Mouse (Mus musculus) embryonic facial prominence, embryonic 13.5 days (tissue): ENCODE results near the gene Tnfaip1. TPM values are rescaled to one million over a fixed set of nuclear protein-coding genes. Genes with fewer than 3 reads are reported as not detected.
A peak's percentile ranks its signal among the peaks of the same experiment; 100 is the strongest.

Experiments used
- ATAC-seq: fragments of 200-750 bp; cut with Nextera tagmentation; 2 replicates; pipeline ENCODE4 v1.8.0; 2017; ENCODE audit warnings: low read depth; ENCODE audit not compliant: insufficient number of reproducible peaks, insufficient read depth, low FRiP score, low TSS enrichment
- H3K27ac ChIP-seq: fragments of 300-500 bp; sonication (generic); 2 replicates; pipeline ENCODE4 v1.5.1; 2015; ENCODE audit warnings: moderate library complexity, mild to moderate bottlenecking, inconsistent platforms
- H3K27me3 ChIP-seq: fragments of 300-500 bp; sonication (generic); 2 replicates; pipeline ENCODE4 v1.6.1; 2015; ENCODE audit warnings: mild to moderate bottlenecking, inconsistent platforms
- H3K36me3 ChIP-seq: fragments of 300-500 bp; sonication (generic); 2 replicates; pipeline ENCODE4 v1.6.1; 2015; ENCODE audit warnings: mild to moderate bottlenecking, inconsistent platforms
- H3K4me1 ChIP-seq: fragments of 300-500 bp; sonication (generic); 2 replicates; pipeline ENCODE4 v1.6.1; 2015; ENCODE audit warnings: inconsistent platforms
- H3K4me2 ChIP-seq: fragments of 300-500 bp; sonication (generic); 2 replicates; pipeline ENCODE4 v1.6.1; 2015; ENCODE audit warnings: moderate library complexity, mild to moderate bottlenecking, inconsistent platforms
- H3K4me3 ChIP-seq: fragments of 300-500 bp; sonication (generic); 2 replicates; pipeline ENCODE4 v1.5.1; 2015; ENCODE audit warnings: mild to moderate bottlenecking, inconsistent platforms
- H3K9ac ChIP-seq: fragments of 300-500 bp; sonication (generic); 2 replicates; pipeline ENCODE4 v1.6.1; 2015; ENCODE audit warnings: mild to moderate bottlenecking, inconsistent platforms
- H3K9me3 ChIP-seq: fragments of 300-500 bp; sonication (generic); 2 replicates; pipeline ENCODE4 v1.6.1; 2016; ENCODE audit warnings: inconsistent platforms
- WGBS: fragments of 180-500 bp; shearing (Covaris S2); methylation state at CpG from one replicate; pipeline ENCODE4 v1.1.7; 2015; ENCODE audit warnings: mixed read lengths; 5-methylcytosine and 5-hydroxymethylcytosine counted together
- polyA plus RNA-seq: library from polyadenylated mRNA; unstranded; fragments of >200 nt; fragmentation: Nextera tagmentation; extraction: Ambion mirVana; gene quantifications from 2 replicates; pipeline ENCODE4 v1.2.1, GENCODE M21; 2015

Gene Tnfaip1
- polyA plus RNA-seq, 1 experiment from 2014 or later: 78.1 TPM

DNA sequence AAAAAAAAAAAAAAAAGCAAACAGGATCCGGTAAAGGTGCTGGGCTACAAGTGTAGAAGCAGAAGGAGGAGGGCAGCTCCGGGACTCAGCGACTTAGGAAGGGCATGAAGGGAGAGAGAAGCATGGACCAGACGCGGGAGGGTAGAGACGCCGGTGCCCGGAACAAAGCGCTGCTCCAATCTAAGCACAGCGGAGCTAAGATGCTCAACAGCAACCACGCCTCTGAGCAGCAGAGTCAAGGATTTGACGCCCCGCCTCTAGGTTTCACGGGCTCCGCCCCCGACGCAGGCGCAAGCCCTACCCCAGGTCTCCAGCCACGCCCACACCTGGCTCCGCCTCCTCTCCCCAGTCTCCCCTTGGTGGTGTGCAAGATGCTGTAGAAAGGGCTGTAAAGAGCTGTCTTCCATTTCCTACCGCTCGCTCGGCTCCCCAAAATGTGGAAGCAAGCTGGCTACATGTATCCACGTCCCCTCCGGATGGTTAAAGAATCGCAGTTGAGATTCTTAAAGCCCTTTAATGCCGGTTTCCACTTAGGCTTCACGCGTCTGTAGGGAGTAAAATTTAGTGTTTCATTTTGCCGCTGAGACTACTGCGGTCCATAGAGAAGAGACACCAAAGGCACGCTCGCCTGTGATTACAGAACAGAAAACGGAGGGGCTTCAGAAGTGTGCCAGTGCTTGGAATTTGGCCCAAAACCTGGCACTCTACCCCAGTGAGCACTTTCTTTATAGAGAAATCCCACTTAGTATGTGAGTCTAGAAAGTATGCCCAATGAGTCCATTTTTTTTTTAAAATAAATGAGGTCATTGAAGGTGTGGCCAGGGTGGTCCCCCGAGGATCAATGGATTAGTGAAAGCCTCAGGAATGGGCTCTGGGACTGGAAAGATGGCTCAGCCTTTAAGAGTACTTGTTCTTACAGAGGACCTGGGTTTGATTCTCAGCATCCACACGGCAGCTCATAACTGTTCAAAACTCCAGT, 38.3 kb downstream of the Tnfaip1 start, which contains the start of gene Sarm1:
Gene Sarm1 (minus strand): TSS at position 211 of the 979 bp plus-strand sequence.
- H3K27me3 ChIP-seq: peaks cover 67% of the 10 kb centered on the region
- peak within 1 kb of the TSS; percentile 98 for H3K4me2 ChIP-seq
- no peaks in the 10 kb centered on the region for H3K9me3 ChIP-seq
- peak; percentile 87 for ATAC-seq
- WGBS: 3% methylated on average over 36 of the region's 36 CpGs
- H3K36me3 ChIP-seq: no peaks in the 10 kb centered on the region
- peak within 1 kb of the TSS; percentile 57; the same call in 1 of the 2 replicates for H3K27ac ChIP-seq
- peak within 1 kb of the TSS; percentile 61 for H3K4me3 ChIP-seq
- H3K9ac ChIP-seq: peak within 1 kb of the TSS; percentile 65
- peaks cover 16% of the 10 kb centered on the region for H3K4me1 ChIP-seq

DNA sequence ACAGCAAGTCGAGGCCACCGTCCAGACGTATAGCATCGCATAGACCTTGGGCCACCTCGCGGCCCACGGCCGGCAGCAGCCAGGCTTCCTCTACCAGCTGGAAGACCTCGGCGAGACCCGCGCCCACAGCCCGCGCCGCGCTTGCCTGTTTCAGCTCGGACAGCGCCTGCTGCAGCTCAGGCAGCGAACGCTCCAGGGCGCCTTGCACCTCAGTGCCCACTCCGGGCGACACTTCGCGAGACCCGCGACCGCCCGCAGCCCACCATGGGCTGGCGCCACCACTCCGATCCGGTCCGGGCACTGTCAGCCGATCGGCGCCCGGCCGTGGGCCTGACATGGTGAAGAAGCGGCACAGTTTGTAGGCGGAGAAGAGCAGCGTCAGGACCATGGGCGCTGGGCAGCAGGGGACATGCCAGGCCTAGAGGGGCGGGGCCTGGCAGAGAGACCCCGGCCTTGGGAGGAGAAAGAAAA, 39.0 kb downstream of the Tnfaip1 start:
- peaks cover 16% of the 10 kb centered on the region for H3K4me1 ChIP-seq
- under 1% methylated on average over 44 of the region's 44 CpGs for WGBS
- H3K9ac ChIP-seq: peak overlapping the region; percentile 65
- no peak; the same call in 1 of the 2 replicates for ATAC-seq
- no peaks in the 10 kb centered on the region for H3K36me3 ChIP-seq
- peak overlapping the region; percentile 98 for H3K4me2 ChIP-seq
- H3K4me3 ChIP-seq: peak overlapping the region; percentile 61
- H3K27ac ChIP-seq: no peak overlapping the region
- H3K27me3 ChIP-seq: peaks cover 73% of the 10 kb centered on the region
- H3K9me3 ChIP-seq: no peaks in the 10 kb centered on the region

DNA sequence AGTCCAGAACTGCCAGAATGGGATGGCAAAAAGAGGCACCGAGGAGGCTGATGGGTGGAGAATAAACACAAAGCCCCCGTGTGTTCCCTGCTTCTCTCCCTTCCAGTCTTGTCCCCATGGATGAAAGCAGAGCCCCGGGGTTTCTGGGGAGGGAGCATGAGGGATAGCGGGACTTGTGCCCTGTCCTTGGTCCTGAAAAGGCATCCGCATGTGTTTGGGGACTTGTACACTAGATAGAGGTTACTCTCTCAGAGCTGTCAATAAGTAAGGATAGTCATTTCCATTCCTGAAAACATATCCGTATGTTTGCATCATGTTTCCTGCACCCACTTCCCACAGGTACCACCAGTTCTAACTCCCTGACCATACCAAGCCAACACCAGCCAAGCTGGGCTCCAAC, 40.2 kb downstream of the Tnfaip1 start:
- H3K27me3 ChIP-seq: peaks cover 75% of the 10 kb centered on the region
- no peak for ATAC-seq
- no peaks in the 10 kb centered on the region for H3K36me3 ChIP-seq
- WGBS: 3% methylated on average over 6 of the region's 6 CpGs
- H3K27ac ChIP-seq: no peak overlapping the region
- no peaks in the 10 kb centered on the region for H3K9me3 ChIP-seq
- peaks cover 18% of the 10 kb centered on the region for H3K4me1 ChIP-seq
- no peak overlapping the region for H3K4me3 ChIP-seq
- H3K9ac ChIP-seq: no peak overlapping the region
- no peak overlapping the region for H3K4me2 ChIP-seq

DNA sequence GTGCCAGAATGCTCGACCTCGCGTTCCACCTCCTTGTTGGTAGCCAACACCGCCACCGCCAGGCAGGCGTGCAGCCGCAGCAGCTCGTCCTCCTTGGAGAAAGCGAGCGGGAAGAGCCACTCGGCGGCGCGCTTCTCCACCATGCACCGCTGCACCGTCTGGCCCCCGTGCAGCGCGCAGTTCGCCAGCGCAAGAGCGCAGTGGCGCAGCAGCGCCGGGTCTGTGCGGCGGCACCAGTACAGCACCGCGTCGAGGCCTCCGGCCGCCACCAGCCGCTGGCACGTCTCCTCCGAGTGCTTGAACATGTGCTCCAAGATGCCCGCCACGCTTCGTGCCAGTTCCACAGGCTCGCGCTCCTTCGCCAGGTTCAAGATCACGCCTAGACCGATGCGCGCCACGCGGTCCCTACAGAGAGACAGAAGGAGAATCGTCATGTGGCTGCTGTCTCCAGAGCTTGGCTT, 45.3 kb downstream of the Tnfaip1 start:
- Histone ChIP-seq H3K27ac (no peak overlapping the region), H3K4me2 (peak overlapping the region; percentile 57), H3K9me3 (no peaks in the 10 kb centered on the region), H3K27me3 (peaks cover 83% of the 10 kb centered on the region), H3K9ac (peak overlapping the region; percentile 49; the same call in 1 of the 2 replicates), H3K36me3 (no peaks in the 10 kb centered on the region), H3K4me3 (peak overlapping the region; percentile 35), H3K4me1 (peaks cover 8% of the 10 kb centered on the region)
- WGBS: 12% methylated on average over 48 of the region's 48 CpGs
- ATAC-seq: no peak

DNA sequence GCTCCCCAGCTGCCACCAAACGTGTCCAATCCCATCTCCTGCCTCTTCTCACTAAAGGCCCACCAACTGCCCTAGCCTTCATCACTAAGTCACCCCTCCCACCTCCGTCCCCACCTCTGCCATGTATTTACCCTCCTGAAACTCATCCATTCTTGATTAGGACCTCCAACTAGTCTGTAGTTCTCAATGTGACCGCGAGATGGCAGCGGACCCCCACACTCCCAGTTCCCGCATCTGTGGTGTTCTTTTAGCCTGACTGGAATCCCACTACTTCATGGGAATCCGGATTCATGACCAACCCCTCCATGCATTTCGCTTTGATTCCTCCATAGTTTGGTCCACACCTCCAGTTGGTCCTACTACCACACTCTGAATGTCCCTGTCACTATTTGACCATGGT, 48.0 kb downstream of the Tnfaip1 start:
- Histone ChIP-seq H3K36me3 (no peaks in the 10 kb centered on the region), H3K4me1 (peaks cover 8% of the 10 kb centered on the region), H3K4me3 (no peak overlapping the region), H3K9me3 (no peaks in the 10 kb centered on the region), H3K9ac (no peak overlapping the region), H3K4me2 (no peak overlapping the region), H3K27me3 (peaks cover 75% of the 10 kb centered on the region), H3K27ac (no peak overlapping the region)
- 3% methylated on average over 8 of the region's 8 CpGs for WGBS
- no peak for ATAC-seq

DNA sequence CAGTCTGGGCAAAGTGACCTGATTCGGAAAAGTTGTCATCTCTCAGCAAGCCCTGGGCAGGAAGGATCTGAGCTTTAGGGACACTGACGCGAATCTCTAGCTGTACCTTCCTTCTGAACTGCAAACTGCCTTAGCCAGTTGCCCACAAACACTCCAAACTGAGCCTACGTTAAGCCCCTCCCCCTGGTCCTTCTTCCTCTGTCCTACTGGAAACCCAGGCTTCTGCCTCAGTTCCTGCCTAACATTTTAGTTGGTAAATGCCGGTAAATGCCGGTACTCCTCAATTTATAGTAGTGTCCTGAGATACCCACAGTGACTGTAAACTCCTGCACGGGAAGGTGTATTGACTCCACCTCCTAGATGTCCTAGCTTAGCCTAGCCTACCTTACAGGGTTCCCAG, 52.5 kb downstream of the Tnfaip1 start:
- Histone ChIP-seq H3K4me3 (no peak overlapping the region), H3K4me2 (no peak overlapping the region), H3K36me3 (no peaks in the 10 kb centered on the region), H3K27ac (no peak overlapping the region), H3K27me3 (peaks cover 49% of the 10 kb centered on the region), H3K9ac (no peak overlapping the region), H3K4me1 (no peaks in the 10 kb centered on the region), H3K9me3 (no peaks in the 10 kb centered on the region)
- 66% methylated on average over 7 of the region's 7 CpGs for WGBS
- no peak for ATAC-seq

DNA sequence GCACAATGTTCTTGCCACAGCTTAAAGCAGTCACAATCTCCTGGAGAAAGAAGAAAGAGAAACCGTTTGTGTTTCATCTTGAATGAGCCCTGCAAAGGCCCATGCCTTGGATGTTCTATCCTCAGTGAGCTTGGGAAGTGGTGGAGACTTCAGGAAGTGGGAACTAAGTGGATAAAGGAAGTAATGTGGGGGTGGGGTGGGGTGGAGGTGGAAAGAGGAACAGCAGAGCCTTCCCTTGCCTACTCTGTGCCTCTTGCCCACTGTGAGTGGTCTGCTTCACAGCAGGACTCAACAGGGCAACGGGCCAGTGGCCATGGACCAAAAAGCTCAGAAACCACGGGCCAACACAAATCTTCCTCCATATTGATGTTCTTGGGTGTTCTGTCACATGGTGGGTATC, 60.8 kb downstream of the Tnfaip1 start:
- Histone ChIP-seq H3K27me3 (no peaks in the 10 kb centered on the region), H3K9ac (no peak overlapping the region), H3K9me3 (no peaks in the 10 kb centered on the region), H3K4me3 (no peak overlapping the region), H3K36me3 (peaks cover 10% of the 10 kb centered on the region), H3K4me1 (no peaks in the 10 kb centered on the region), H3K4me2 (no peak overlapping the region), H3K27ac (no peak overlapping the region)
- ATAC-seq: no peak
- WGBS: 83% methylated on average over 3 of the region's 3 CpGs

Other genes with a start within 250 kb of the Tnfaip1 start
- 0.28 TPM in 1 of 2 replicates, not detected in the other for gene BC030499, start 245.5 kb downstream of the Tnfaip1 start, polyA plus RNA-seq
- gene Spag5, start 234.8 kb downstream of the Tnfaip1 start, polyA plus RNA-seq: 36.4 and 44.3 TPM in 2 replicates
- gene Aldoc, start 213.4 kb downstream of the Tnfaip1 start, polyA plus RNA-seq: 16.6 and 21.1 TPM in 2 replicates
- 75.7 and 79.5 TPM in 2 replicates for gene Pigs, start 207.9 kb downstream of the Tnfaip1 start, polyA plus RNA-seq
- 66.7 and 71.4 TPM in 2 replicates for gene Unc119, start 192.8 kb downstream of the Tnfaip1 start, polyA plus RNA-seq
- gene Foxn1, start 149.8 kb downstream of the Tnfaip1 start, polyA plus RNA-seq: 0.73 and 1.1 TPM in 2 replicates
- 0.62 TPM in 1 of 2 replicates, not detected in the other for gene Slc13a2, start 114.1 kb downstream of the Tnfaip1 start, polyA plus RNA-seq
- 13.5 and 16.2 TPM in 2 replicates for gene Slc46a1, start 70.6 kb downstream of the Tnfaip1 start, polyA plus RNA-seq
- gene Sarm1, start 38.6 kb downstream of the Tnfaip1 start, polyA plus RNA-seq: 2.6 and 3.2 TPM in 2 replicates
- gene Vtn, start 37.2 kb downstream of the Tnfaip1 start, polyA plus RNA-seq: 2.2 and 8.7 TPM in 2 replicates
- gene Sebox, start 32.9 kb downstream of the Tnfaip1 start, polyA plus RNA-seq: not detected in 2 replicates
- gene Tmem199, start 24.2 kb downstream of the Tnfaip1 start, polyA plus RNA-seq: 46.6 and 50.9 TPM in 2 replicates
- gene Poldip2, start 24.1 kb downstream of the Tnfaip1 start, polyA plus RNA-seq: 168 and 182 TPM in 2 replicates
- 176 and 183 TPM in 2 replicates for gene Ift20, start within 50 bp of the Tnfaip1 start, polyA plus RNA-seq
- gene Tmem97, start 14.4 kb upstream of the Tnfaip1 start, polyA plus RNA-seq: 61.0 and 66.7 TPM in 2 replicates
- 13.5 and 14.4 TPM in 2 replicates for gene Nlk, start 161.0 kb upstream of the Tnfaip1 start, polyA plus RNA-seq
- gene Ccnq, start 215.4 kb upstream of the Tnfaip1 start, polyA plus RNA-seq: 46.4 and 48.1 TPM in 2 replicates